Mouse (Mus musculus) right cerebral cortex, adult 18-20 months (tissue): ENCODE results near the gene Atp23.
"Not testable (repeated sequence)": the region's sequence is repeated elsewhere in the genome, so short reads cannot be mapped to it uniquely, and the experiment has no call there.

Experiments
- DNase-seq: peaks from one replicate; pipeline ENCODE4 v3.0.0; 2022; ENCODE audit warnings: mixed read lengths

Atp23 gene

GRCm38 (mm10) chr10:126906811-126907210, 5.7 kb upstream of the Atp23 start:
- no peak for DNase-seq

- peak; percentile 94 for DNase-seq
Measured at GRCm38 (mm10) chr10:126905650-126906075, 4.5 kb upstream of the Atp23 start.

- DNase-seq: no peak
Measured at GRCm38 (mm10) chr10:126905086-126905485, 3.9 kb upstream of the Atp23 start.

GRCm38 (mm10) chr10:126904221-126904620, 3.1 kb upstream of the Atp23 start:
- no peak for DNase-seq

- no peak for DNase-seq
Measured at GRCm38 (mm10) chr10:126901488-126901843, 311 bp upstream of the Atp23 start.

- no peak for DNase-seq
Measured at GRCm38 (mm10) chr10:126895891-126896290, 5.3 kb downstream of the Atp23 start.

GRCm38 (mm10) chr10:126894061-126894460, 7.1 kb downstream of the Atp23 start:
- DNase-seq: no peak

GRCm38 (mm10) chr10:126893145-126893544, 8.0 kb downstream of the Atp23 start:
- DNase-seq: no peak

- DNase-seq: no peak
Measured at GRCm38 (mm10) chr10:126873755-126874154, 27.4 kb downstream of the Atp23 start.

GRCm38 (mm10) chr10:126872256-126872655, 28.9 kb downstream of the Atp23 start:
- no peak for DNase-seq

- peak; percentile 84 for DNase-seq
Measured at GRCm38 (mm10) chr10:126869372-126870318, 31.5 kb downstream of the Atp23 start.

GRCm38 (mm10) chr10:126865284-126865683, 35.9 kb downstream of the Atp23 start:
- no peak for DNase-seq

GRCm38 (mm10) chr10:126862193-126862592, 39.0 kb downstream of the Atp23 start:
- no peak for DNase-seq

- peak; percentile 37 for DNase-seq
Measured at GRCm38 (mm10) chr10:126853286-126853685, 47.9 kb downstream of the Atp23 start.

GRCm38 (mm10) chr10:126845309-126845911, 55.7 kb downstream of the Atp23 start:
- DNase-seq: peak; percentile 60

- peak; percentile 83 for DNase-seq
Measured at GRCm38 (mm10) chr10:126844689-126845088, 56.5 kb downstream of the Atp23 start.

- no peak for DNase-seq
Measured at GRCm38 (mm10) chr10:126840266-126840665, 60.9 kb downstream of the Atp23 start.

- DNase-seq: peak; percentile 45
Measured at GRCm38 (mm10) chr10:126833006-126833405, 68.1 kb downstream of the Atp23 start.

- no peak for DNase-seq
Measured at GRCm38 (mm10) chr10:126831329-126831728, 69.8 kb downstream of the Atp23 start.

- no peak for DNase-seq
Measured at GRCm38 (mm10) chr10:126828618-126829017, 72.5 kb downstream of the Atp23 start.

- no peak for DNase-seq
Measured at GRCm38 (mm10) chr10:126827941-126828593, 73.1 kb downstream of the Atp23 start.

GRCm38 (mm10) chr10:126826982-126827381, 74.2 kb downstream of the Atp23 start:
- no peak for DNase-seq

- not testable (repeated sequence) for DNase-seq
Measured at GRCm38 (mm10) chr10:126826216-126826615, 74.9 kb downstream of the Atp23 start.

- DNase-seq: no peak
Measured at GRCm38 (mm10) chr10:126822418-126822817, 78.7 kb downstream of the Atp23 start.
